Mouse (Mus musculus) stomach, postnatal 0 days (tissue): ENCODE measurements around the gene Lingo2.

Experiments used
- CTCF ChIP-seq: IDR thresholded peaks from 2 replicates; pipeline ENCODE4 v1.5.1; 2016; ENCODE audit warnings: antibody characterized with exemption, low read depth, mild to moderate bottlenecking, moderate library complexity
- EP300 ChIP-seq: optimal IDR thresholded peaks from 2 replicates; pipeline ENCODE3; 2016; ENCODE audit warnings: antibody characterized with exemption

DNA sequence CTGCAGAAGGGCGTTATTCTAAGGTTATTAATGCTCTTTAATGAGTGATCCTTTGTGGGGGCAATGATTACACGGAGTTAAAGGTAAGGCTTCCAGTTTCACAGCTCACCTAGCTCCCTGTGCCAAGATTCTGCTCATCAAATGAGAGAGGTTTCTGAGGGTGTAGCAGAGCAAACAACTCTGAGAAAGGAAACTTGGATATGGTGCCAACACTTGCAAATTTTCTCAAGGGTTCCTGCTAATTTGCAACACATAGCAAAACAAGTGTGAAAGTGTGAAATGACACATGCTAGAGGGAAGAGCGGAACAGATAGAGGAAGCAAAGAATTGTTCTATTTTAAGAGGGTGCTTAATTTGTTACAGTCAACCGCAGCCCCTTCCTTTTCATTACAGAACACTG, 767.9 kb downstream of the Lingo2 start:
- TF ChIP-seq CTCF (no peak), EP300 (no peak)
